Mouse (Mus musculus): ENCODE measurements at regions not wholly inside any gene's neighbourhood (a gene's known extent, or its start where the extent isn't known, plus 50 kb on each side); places are given as distances from the start of the nearest gene placed in this dataset.

- TF ChIP-seq CTCF (conservative IDR thresholded peaks at IDR 0.05; ENCODE audit: low read length) (no peak), NANOG (IDR thresholded peaks at IDR 0.05; ENCODE audit: borderline replicate concordance, low read length) (no peak), POU5F1 (IDR thresholded peaks at IDR 0.05; ENCODE audit: borderline replicate concordance, low read length) (no peak)
Measured at GRCm38 (mm10) chr10:38516636-38517035, 304.9 kb downstream of the Rfpl4b start.
